Mouse (Mus musculus) heart, postnatal 0 days (tissue): Measurements from ENCODE around the gene Tgm1.

Source experiments
- CTCF ChIP-seq: IDR thresholded peaks from 2 replicates; pipeline ENCODE4 v1.5.1; 2016; ENCODE audit warnings: antibody characterized with exemption, control low read depth, low read depth
- EP300 ChIP-seq: IDR thresholded peaks from 2 replicates; pipeline ENCODE4 v1.6.1; 2016; ENCODE audit warnings: antibody characterized with exemption, low read depth

DNA sequence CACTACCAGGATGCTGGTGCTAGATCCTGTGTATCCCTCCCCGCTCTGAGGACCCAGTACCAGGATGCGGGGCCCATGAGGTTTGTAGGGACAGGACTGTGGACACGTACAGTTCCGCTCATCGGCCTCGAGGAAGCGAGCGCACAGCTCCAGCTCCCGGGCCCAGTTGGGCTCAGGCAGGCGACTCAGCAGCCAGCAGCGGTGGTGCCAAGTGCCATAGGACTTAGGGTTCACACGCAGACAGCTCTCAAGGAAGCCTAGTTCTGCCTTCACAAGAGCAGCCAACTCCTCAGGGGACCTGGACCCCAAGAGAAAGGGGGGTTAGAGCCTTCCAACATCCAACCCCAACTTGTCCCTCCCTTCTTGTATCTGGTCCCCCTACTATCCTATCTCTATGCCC, 6.9 kb upstream of the Tgm1 start:
- no peak for TF ChIP-seq EP300
- TF ChIP-seq CTCF = no peak
